Mouse (Mus musculus): ENCODE data around the gene Hoxa6. TPM values are rescaled to one million over a fixed set of nuclear protein-coding genes. Genes with fewer than 3 reads are reported as not detected.

The Hoxa6 gene
- total RNA-seq, 1 experiment from 2014 or later: not detected

DNA sequence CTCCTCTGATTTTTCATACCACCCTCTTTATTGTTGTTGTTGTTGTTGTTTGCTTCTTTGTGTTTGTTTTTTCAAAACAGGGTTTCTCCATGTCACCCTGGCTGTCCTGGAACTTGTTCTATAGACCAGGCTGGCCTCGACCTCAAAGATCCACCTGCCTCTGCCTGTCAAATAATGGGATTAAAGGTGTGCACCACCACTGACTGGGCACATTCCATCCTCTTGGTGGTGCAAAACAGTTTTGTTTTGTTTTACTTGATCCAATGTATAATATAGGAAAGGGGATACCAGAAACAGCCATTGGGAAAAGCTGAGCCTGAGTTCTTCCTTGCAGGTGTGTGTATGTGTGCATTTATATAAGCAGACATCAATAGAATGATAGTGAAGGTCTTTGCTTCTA, 22.0 kb downstream of the Hoxa6 start:
- ATAC-seq (ENCODE audit: extremely low read depth, insufficient number of reproducible peaks, low FRiP score, poor library complexity, severe bottlenecking): no peak

GRCm38 (mm10) chr6:52185834-52186233, 22.7 kb downstream of the Hoxa6 start:
- ATAC-seq (ENCODE audit: extremely low read depth, insufficient number of reproducible peaks, low FRiP score, poor library complexity, severe bottlenecking): no peak

GRCm38 (mm10) chr6:52185222-52185621, 23.3 kb downstream of the Hoxa6 start:
- no peak for ATAC-seq (ENCODE audit: extremely low read depth, insufficient number of reproducible peaks, low FRiP score, poor library complexity, severe bottlenecking)

DNA sequence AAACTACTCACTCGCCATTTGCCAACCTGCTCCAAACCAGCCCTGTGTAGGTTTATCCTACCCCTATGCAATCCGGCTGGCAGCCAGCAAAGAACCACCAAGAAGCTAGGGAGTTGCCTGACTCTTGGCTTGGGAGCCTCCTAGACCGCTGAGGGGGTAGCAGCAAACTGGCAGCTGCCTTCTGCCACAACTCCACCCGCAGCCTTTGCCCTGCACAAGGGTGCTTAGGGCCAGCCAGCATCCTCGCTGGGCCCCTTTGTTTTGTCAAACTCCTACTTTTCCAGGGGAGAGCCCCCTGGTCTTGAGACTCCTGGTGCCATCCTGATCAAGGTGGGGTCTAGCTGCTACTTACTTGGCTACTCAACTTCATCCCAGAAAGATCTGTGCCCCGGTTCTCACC, 23.9 kb downstream of the Hoxa6 start:
- no peak for ATAC-seq (ENCODE audit: extremely low read depth, insufficient number of reproducible peaks, low FRiP score, poor library complexity, severe bottlenecking)

DNA sequence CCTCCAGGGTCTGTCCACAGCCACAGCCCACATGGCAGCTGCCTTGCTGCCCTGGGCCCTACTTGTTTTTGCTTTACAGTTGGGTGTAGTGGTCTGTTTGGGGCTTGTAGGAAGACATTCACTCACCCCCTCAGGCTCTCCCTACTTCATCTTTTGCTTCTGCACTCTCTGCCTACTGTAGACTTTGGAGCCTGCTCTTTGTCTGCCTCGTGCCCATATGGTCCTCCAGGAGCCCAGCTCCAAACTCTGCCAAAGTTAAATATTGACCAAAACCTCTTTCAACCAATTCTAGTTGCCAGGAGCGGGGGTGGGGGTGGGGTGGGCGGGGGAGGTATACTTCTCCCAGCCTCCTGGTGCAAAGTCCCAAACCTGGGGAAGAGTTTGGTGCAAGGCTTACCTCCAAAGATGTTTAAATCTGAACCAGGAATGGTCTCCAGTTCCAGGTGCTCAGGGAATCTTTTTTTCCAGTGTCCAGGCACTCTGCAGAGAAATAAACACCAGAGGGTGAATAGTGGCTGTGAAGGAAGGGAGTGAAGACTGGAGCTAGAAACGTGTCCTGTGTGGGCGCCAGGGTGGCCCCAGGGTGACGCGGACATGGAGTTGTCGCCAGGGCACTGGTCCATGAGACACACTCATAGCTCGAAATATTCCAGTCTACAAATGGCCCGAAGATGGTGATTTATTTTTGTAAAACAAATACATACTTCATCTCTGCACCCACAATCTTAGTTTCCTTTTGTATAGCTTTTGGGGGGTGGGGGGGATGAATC, 25.0 kb downstream of the Hoxa6 start:
- ATAC-seq (ENCODE audit: extremely low read depth, insufficient number of reproducible peaks, low FRiP score, poor library complexity, severe bottlenecking): no peak

GRCm38 (mm10) chr6:52182793-52183192, 25.7 kb downstream of the Hoxa6 start:
- no peak for ATAC-seq (ENCODE audit: extremely low read depth, insufficient number of reproducible peaks, low FRiP score, poor library complexity, severe bottlenecking)

DNA sequence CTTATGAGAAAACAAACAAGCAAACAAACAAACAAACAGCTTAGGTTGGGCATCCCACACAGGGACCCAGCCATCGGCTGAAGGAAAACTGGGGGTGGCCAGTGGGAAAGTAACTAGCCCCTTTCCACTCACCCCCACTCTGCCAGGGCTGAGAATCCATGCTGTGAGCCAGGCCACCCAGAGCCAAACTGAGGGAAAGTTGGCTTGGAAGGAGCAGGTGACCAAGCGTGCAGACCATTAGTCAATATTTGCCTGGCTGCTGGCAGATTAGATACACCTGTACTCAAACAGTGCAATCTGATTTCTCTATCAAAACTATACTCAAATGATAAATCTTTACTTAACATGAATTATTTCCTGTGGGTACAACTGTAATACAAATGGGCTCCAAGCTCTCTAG, 26.5 kb downstream of the Hoxa6 start:
- no peak for ATAC-seq (ENCODE audit: extremely low read depth, insufficient number of reproducible peaks, low FRiP score, poor library complexity, severe bottlenecking)

DNA sequence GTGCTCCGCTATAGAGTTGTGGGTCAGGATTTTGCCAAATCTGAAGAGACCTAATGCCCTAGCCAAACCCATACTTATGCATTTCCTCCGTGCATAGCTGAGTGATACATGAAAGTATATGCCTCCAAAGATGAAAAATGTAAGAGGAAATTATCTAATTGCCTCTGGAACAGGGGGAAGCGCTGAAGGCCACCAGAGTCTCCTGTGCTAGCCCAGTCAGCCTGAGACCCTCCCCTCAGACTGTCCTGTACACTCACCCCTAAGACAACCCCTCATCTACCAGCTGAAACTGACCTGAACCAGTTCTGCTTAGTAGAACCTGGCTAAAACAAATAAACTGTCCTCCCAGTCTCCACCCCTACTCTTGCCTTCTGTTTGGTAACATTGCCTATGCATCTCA, 27.8 kb downstream of the Hoxa6 start:
- no peak for ATAC-seq (ENCODE audit: extremely low read depth, insufficient number of reproducible peaks, low FRiP score, poor library complexity, severe bottlenecking)

DNA sequence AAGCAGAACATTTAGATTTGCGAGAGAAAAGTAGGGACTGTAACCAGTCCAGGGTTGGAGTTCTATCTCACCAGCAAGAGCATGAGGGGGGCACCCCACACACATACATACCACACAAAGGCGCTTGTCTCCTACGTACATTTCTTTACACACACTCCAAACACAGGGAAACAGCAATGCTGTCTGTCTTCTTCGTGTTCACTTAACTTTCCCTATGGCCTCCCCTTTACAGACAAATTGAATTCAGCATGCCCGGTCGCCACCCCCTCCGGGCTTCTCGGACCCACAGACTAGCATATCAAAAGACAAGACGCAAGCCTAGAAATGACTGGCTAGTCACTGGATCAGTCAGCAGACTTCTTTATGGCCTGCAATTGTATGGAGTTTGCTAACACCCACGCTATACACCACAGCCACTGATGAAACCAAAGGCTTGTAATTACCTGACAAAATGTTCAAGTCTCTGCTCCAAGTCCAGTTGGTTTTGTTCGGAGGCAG, 28.3 kb downstream of the Hoxa6 start:
- ATAC-seq (ENCODE audit: extremely low read depth, insufficient number of reproducible peaks, low FRiP score, poor library complexity, severe bottlenecking): no peak

GRCm38 (mm10) chr6:52179690-52180089, 28.8 kb downstream of the Hoxa6 start:
- ATAC-seq (ENCODE audit: extremely low read depth, insufficient number of reproducible peaks, low FRiP score, poor library complexity, severe bottlenecking): no peak

DNA sequence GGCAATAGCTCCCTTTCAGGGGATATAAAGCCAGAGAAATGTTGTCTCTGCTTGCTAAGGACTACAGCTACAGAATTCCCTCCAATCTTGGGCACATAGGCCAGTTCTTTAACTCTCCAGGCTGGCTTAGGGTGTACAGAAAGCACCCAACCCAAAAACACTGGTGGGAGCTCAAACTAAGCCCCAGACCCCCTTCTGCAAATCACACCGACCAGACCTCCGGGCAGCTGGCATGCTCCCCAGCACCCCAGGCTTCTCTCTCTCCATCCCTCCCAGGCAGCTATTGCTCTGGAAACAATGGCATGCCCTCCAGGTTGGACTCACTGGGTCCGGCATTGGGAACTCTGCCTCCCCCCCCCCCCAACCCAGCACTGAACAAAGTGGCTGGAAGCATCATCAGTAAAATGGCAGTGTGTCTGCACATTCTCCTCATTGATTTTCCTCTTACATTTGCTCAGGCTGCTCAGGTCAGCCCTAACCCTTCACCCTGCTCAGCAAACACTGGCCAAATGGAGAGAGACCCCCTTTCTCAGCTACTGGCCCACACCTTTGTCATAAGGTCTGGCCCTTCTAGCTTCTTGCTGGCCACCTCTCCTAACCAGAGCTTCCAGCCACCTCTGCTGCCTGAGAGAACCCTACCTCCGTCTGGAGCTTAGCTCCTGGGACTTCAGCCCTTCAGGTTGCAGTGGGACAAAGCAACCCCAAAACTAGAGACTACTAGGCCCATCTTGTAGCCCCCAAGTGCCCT, 29.4 kb downstream of the Hoxa6 start:
- no peak for ATAC-seq (ENCODE audit: extremely low read depth, insufficient number of reproducible peaks, low FRiP score, poor library complexity, severe bottlenecking)

DNA sequence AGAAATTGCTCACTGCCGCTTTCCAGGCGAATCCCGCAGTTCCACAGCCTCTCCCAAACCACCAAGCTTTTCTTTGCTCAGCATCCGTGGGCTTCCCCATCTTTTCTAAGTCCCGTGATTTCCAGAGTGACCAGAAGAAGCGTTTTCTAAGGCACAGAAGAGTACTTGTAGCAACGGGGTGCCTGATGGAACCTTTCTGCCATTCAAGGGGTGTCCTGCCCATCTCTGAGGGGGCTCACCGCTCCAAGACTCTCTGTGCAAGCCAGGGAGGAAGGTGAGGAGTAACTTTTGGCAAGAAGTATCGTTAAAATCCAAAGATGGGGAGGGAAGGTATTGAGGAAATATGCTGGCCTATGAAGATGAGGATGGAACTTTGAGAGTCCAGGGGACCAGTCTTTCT, 30.7 kb downstream of the Hoxa6 start:
- no peak for ATAC-seq (ENCODE audit: extremely low read depth, insufficient number of reproducible peaks, low FRiP score, poor library complexity, severe bottlenecking)

- ATAC-seq (ENCODE audit: extremely low read depth, insufficient number of reproducible peaks, low FRiP score, poor library complexity, severe bottlenecking): no peak
Observed at GRCm38 (mm10) chr6:52177061-52177735, 31.3 kb downstream of the Hoxa6 start, which contains the start of gene 5730596B20Rik. Gene 5730596B20Rik (plus strand): TSS chr6:52177498.

DNA sequence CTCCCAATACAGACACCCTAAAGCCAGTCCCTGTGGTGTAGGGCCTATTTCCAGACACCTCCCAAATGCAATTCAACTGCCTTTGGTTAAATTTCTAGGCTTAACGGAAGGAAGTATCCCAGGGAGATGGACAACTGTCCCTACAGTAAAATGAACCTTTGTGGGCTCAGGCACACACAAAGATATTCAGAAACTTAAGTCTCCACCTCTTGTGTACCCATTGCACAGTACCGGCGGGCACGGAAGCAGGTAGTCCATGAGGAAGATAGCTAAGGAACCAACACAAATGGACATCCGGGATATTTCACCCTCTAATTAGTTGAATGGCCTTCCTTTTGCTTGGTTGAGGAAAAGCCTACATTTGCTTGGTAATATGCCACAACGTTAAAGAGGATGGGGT, 32.1 kb downstream of the Hoxa6 start:
- no peak for ATAC-seq (ENCODE audit: extremely low read depth, insufficient number of reproducible peaks, low FRiP score, poor library complexity, severe bottlenecking)

GRCm38 (mm10) chr6:52175864-52176263, 32.7 kb downstream of the Hoxa6 start:
- no peak for ATAC-seq (ENCODE audit: extremely low read depth, insufficient number of reproducible peaks, low FRiP score, poor library complexity, severe bottlenecking)

- ATAC-seq (ENCODE audit: extremely low read depth, insufficient number of reproducible peaks, low FRiP score, poor library complexity, severe bottlenecking): no peak
Observed at GRCm38 (mm10) chr6:52174968-52175751, 33.4 kb downstream of the Hoxa6 start.

DNA sequence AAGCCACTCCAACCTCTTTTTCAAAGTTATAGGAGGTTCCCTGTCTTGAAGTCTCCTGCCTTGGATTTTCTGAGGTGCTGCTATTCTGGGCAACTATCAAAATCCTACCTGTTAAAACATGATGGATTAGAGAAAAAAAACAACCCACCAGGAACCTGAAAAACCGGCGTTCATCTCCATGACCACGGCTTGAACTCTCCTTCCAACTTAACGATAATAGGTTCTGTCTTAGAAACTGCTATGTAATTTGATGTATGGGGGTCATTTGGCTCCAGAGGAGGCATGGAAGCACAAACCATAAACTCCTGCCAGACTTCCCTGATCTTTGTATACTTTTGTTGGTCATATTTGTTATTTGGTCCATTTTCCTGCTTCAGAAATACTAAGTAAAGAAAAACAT, 34.9 kb downstream of the Hoxa6 start:
- ATAC-seq (ENCODE audit: extremely low read depth, insufficient number of reproducible peaks, low FRiP score, poor library complexity, severe bottlenecking): no peak

GRCm38 (mm10) chr6:52172501-52172900, 36.0 kb downstream of the Hoxa6 start:
- ATAC-seq (ENCODE audit: extremely low read depth, insufficient number of reproducible peaks, low FRiP score, poor library complexity, severe bottlenecking): no peak

GRCm38 (mm10) chr6:52171938-52172337, 36.6 kb downstream of the Hoxa6 start:
- ATAC-seq (ENCODE audit: extremely low read depth, insufficient number of reproducible peaks, low FRiP score, poor library complexity, severe bottlenecking): no peak
